Mouse (Mus musculus): Measurements from ENCODE around the gene Stab1.

- TF ChIP-seq CTCF (conservative IDR thresholded peaks at IDR 0.05; ENCODE audit: insufficient read depth, insufficient read length, low read depth, low read length): no peak
- no peak for TF ChIP-seq POLR2A (IDR thresholded peaks at IDR 0.05; ENCODE audit: low read depth, low read length)
Observed at GRCm38 (mm10) chr14:31145694-31146093, 22.7 kb downstream of the Stab1 start.
